Mouse (Mus musculus): Measurements from ENCODE around the gene Sept8.
"Not testable (repeated sequence)": the region's sequence is repeated elsewhere in the genome, so short reads cannot be mapped to it uniquely, and the experiment has no call there.

Gene Sept8

GRCm38 (mm10) chr11:53525461-53525860 lies 6.4 kb downstream of the Sept8 start:
- DNase-seq (ENCODE audit: low spot score in 2 of 2) = no peak

GRCm38 (mm10) chr11:53528397-53529252 lies 9.6 kb downstream of the Sept8 start:
- no peak for DNase-seq (ENCODE audit: low spot score in 2 of 2)

GRCm38 (mm10) chr11:53529253-53529557 lies 10.1 kb downstream of the Sept8 start:
- peak in 1 of 2 experiments; percentile 61 for DNase-seq (ENCODE audit: low spot score in 2 of 2)

- DNase-seq (ENCODE audit: low spot score in 2 of 2) = no peak
Observed at GRCm38 (mm10) chr11:53530001-53530400, 10.9 kb downstream of the Sept8 start.

GRCm38 (mm10) chr11:53531578-53532230 lies 12.6 kb downstream of the Sept8 start:
- no peak for DNase-seq (ENCODE audit: low spot score in 2 of 2)

GRCm38 (mm10) chr11:53532231-53532620 lies 13.2 kb downstream of the Sept8 start:
- no peak for DNase-seq (ENCODE audit: low spot score in 2 of 2)

GRCm38 (mm10) chr11:53539002-53539491 lies 20.0 kb downstream of the Sept8 start:
- no peak for DNase-seq (ENCODE audit: low spot score in 2 of 2)

- DNase-seq (ENCODE audit: low spot score in 2 of 2) = no peak
Observed at GRCm38 (mm10) chr11:53540394-53540793, 21.3 kb downstream of the Sept8 start.

GRCm38 (mm10) chr11:53541222-53541621 lies 22.2 kb downstream of the Sept8 start:
- DNase-seq (ENCODE audit: low spot score in 2 of 2) = no peak

GRCm38 (mm10) chr11:53543021-53543420 lies 24.0 kb downstream of the Sept8 start:
- no peak for DNase-seq (ENCODE audit: low spot score in 2 of 2)

GRCm38 (mm10) chr11:53546271-53546670 lies 27.2 kb downstream of the Sept8 start:
- DNase-seq (ENCODE audit: low spot score in 2 of 2) = no peak

GRCm38 (mm10) chr11:53547566-53547965 lies 28.5 kb downstream of the Sept8 start:
- no peak for DNase-seq (ENCODE audit: low spot score in 2 of 2)

- DNase-seq (ENCODE audit: low spot score in 2 of 2) = no peak
Observed at GRCm38 (mm10) chr11:53548036-53548605, 29.1 kb downstream of the Sept8 start.

- DNase-seq (ENCODE audit: low spot score in 2 of 2) = no peak
Observed at GRCm38 (mm10) chr11:53550714-53551113, 31.7 kb downstream of the Sept8 start.

- peak in 1 of 2 experiments; percentile 38 for DNase-seq (ENCODE audit: low spot score in 2 of 2)
Observed at GRCm38 (mm10) chr11:53551754-53552153, 32.7 kb downstream of the Sept8 start.

GRCm38 (mm10) chr11:53556529-53556928 lies 37.5 kb downstream of the Sept8 start:
- DNase-seq (ENCODE audit: low spot score in 2 of 2) = not testable (repeated sequence)

GRCm38 (mm10) chr11:53557992-53558391 lies 38.9 kb downstream of the Sept8 start:
- not testable (repeated sequence) for DNase-seq (ENCODE audit: low spot score in 2 of 2)

GRCm38 (mm10) chr11:53559980-53560379 lies 40.9 kb downstream of the Sept8 start:
- DNase-seq (ENCODE audit: low spot score in 2 of 2) = not testable (repeated sequence)

GRCm38 (mm10) chr11:53561986-53562385 lies 42.9 kb downstream of the Sept8 start:
- DNase-seq (ENCODE audit: low spot score in 2 of 2) = no peak

GRCm38 (mm10) chr11:53566646-53567045 lies 47.6 kb downstream of the Sept8 start:
- no peak for DNase-seq (ENCODE audit: low spot score in 2 of 2)

GRCm38 (mm10) chr11:53567224-53568014 lies 48.4 kb downstream of the Sept8 start, which contains the start of gene Kif3a:
TSS of gene Kif3a (plus strand) at chr11:53567379.
- DNase-seq (ENCODE audit: low spot score in 2 of 2) = peak; percentile 94 to 97

GRCm38 (mm10) chr11:53580562-53580961 lies 61.5 kb downstream of the Sept8 start:
- DNase-seq (ENCODE audit: low spot score in 2 of 2) = no peak
